Mouse (Mus musculus) lung, adult 2 months (tissue): ENCODE measurements around the gene Foxi2. TPM values are rescaled to one million over a fixed set of nuclear protein-coding genes. Genes with fewer than 3 reads are reported as not detected.

ENCODE experiments used
- DNase-seq: peaks from one replicate; pipeline ENCODE4 v3.0.0; 2022
- H3K4me1 ChIP-seq: fragments of 200-500 bp; 2 replicates; pipeline ENCODE4 v1.6.1; 2011; ENCODE audit warnings: low read length; ENCODE audit not compliant: control insufficient read depth, insufficient read depth
- H3K4me3 ChIP-seq: fragments of 200-500 bp; replicated peaks from 2 replicates; pipeline ENCODE3; 2011; ENCODE audit warnings: low read depth, mild to moderate bottlenecking, control low read depth, low read length; ENCODE audit errors: extremely low read depth
- CTCF ChIP-seq: fragments of 200-500 bp; IDR thresholded peaks from 2 replicates; pipeline ENCODE4 v1.5.1; 2011; ENCODE audit warnings: mild to moderate bottlenecking, low read length, control low read depth; ENCODE audit not compliant: insufficient read depth
- POLR2A ChIP-seq: fragments of 200-500 bp; IDR thresholded peaks from 2 replicates; pipeline ENCODE4 v1.6.1; 2011; ENCODE audit warnings: low read depth, mild to moderate bottlenecking, control low read depth, low read length, borderline replicate concordance; ENCODE audit errors: extremely low read depth
- WGBS: fragments of 180-500 bp; shearing (Covaris S2); methylation state at CpG from one replicate; pipeline ENCODE4 v1.1.7; 2018; 5-methylcytosine and 5-hydroxymethylcytosine counted together
- polyA plus RNA-seq: library from polyadenylated mRNA; depleted of rRNA; stranded (reverse); fragments of >200 nt; gene quantifications from 2 replicates; pipeline ENCODE4 v1.2.3, GENCODE M21; 2012; rRNA removed

Gene Foxi2
- not detected in 2 replicates for polyA plus RNA-seq

- H3K4me1 ChIP-seq = no peaks in the 10 kb centered on the region
- no peak for DNase-seq
- H3K4me3 ChIP-seq = no peak within 1 kb of the TSS
- 2% methylated on average over 51 of the region's 51 CpGs for WGBS
- no peak for TF ChIP-seq CTCF
- TF ChIP-seq POLR2A = no peak
Observed at GRCm38 (mm10) chr7:135410237-135410965, at the start of gene Foxi2. Gene Foxi2 (plus strand): TSS chr7:135410308.

GRCm38 (mm10) chr7:135364606-135365005, 45.5 kb upstream of the Foxi2 start:
- DNase-seq = no peak
- 91% methylated on average over 5 of the region's 5 CpGs for WGBS
- TF ChIP-seq CTCF = no peak
- no peak for TF ChIP-seq POLR2A
- Histone ChIP-seq H3K4me3 (no peak overlapping the region), H3K4me1 (no peaks in the 10 kb centered on the region)

- 84% methylated on average over 13 of the region's 13 CpGs for WGBS
- Histone ChIP-seq H3K4me3 (no peak overlapping the region), H3K4me1 (no peaks in the 10 kb centered on the region)
- TF ChIP-seq POLR2A (no peak), CTCF (no peak)
- no peak for DNase-seq
Observed at GRCm38 (mm10) chr7:135376048-135376447, 34.1 kb upstream of the Foxi2 start.

- Histone ChIP-seq H3K4me3 (no peak overlapping the region), H3K4me1 (no peaks in the 10 kb centered on the region)
- peak; percentile 6 for DNase-seq
- WGBS = 68% methylated on average over 5 of the region's 5 CpGs
- peak; percentile 49 for TF ChIP-seq CTCF
- no peak for TF ChIP-seq POLR2A
Observed at GRCm38 (mm10) chr7:135376932-135377331, 33.2 kb upstream of the Foxi2 start.

- Histone ChIP-seq H3K4me1 (no peaks in the 10 kb centered on the region), H3K4me3 (no peak overlapping the region)
- TF ChIP-seq POLR2A (no peak), CTCF (no peak)
- no peak for DNase-seq
- 70% methylated on average over 5 of the region's 5 CpGs for WGBS
Observed at GRCm38 (mm10) chr7:135378331-135378730, 31.8 kb upstream of the Foxi2 start.

- Histone ChIP-seq H3K4me1 (no peaks in the 10 kb centered on the region), H3K4me3 (no peak overlapping the region)
- TF ChIP-seq POLR2A = no peak
- no peak for TF ChIP-seq CTCF
- DNase-seq = no peak
- 61% methylated on average over 3 of the region's 3 CpGs for WGBS
Observed at GRCm38 (mm10) chr7:135389039-135389438, 21.1 kb upstream of the Foxi2 start.

GRCm38 (mm10) chr7:135392949-135393542, 17.1 kb upstream of the Foxi2 start:
- no peak for TF ChIP-seq POLR2A
- no peak for TF ChIP-seq CTCF

GRCm38 (mm10) chr7:135394436-135394835, 15.7 kb upstream of the Foxi2 start:
- Histone ChIP-seq H3K4me1 (no peaks in the 10 kb centered on the region), H3K4me3 (no peak overlapping the region)
- TF ChIP-seq POLR2A (no peak), CTCF (no peak)
- no peak for DNase-seq
- WGBS = 86% methylated on average over 3 of the region's 3 CpGs

More at GRCm38 (mm10) chr7:135392949-135393542, 17.1 kb upstream of the Foxi2 start:
- no peak for DNase-seq
- Histone ChIP-seq H3K4me3 (no peak overlapping the region), H3K4me1 (no peaks in the 10 kb centered on the region)
- 22% methylated on average over 5 of the region's 5 CpGs for WGBS

- DNase-seq = no peak
- TF ChIP-seq CTCF = no peak
- TF ChIP-seq POLR2A = no peak
- Histone ChIP-seq H3K4me1 (no peaks in the 10 kb centered on the region), H3K4me3 (no peak overlapping the region)
Observed at GRCm38 (mm10) chr7:135395242-135395641, 14.9 kb upstream of the Foxi2 start.

GRCm38 (mm10) chr7:135397096-135397495, 13.0 kb upstream of the Foxi2 start:
- no peaks in the 10 kb centered on the region for H3K4me1 ChIP-seq
- TF ChIP-seq CTCF = no peak
- no peak for TF ChIP-seq POLR2A
- 44% methylated on average over 6 of the region's 6 CpGs for WGBS

GRCm38 (mm10) chr7:135397874-135398273, 12.2 kb upstream of the Foxi2 start:
- no peaks in the 10 kb centered on the region for H3K4me1 ChIP-seq
- H3K4me3 ChIP-seq = no peak overlapping the region
- TF ChIP-seq CTCF (no peak), POLR2A (no peak)
- DNase-seq = no peak
- WGBS = 10% methylated on average over 5 of the region's 5 CpGs

More at GRCm38 (mm10) chr7:135397096-135397495, 13.0 kb upstream of the Foxi2 start:
- DNase-seq = no peak
- no peak overlapping the region for H3K4me3 ChIP-seq
